Comparison of ENCODE assay signal across 11 mouse cellular contexts in the genomic region with DNA sequence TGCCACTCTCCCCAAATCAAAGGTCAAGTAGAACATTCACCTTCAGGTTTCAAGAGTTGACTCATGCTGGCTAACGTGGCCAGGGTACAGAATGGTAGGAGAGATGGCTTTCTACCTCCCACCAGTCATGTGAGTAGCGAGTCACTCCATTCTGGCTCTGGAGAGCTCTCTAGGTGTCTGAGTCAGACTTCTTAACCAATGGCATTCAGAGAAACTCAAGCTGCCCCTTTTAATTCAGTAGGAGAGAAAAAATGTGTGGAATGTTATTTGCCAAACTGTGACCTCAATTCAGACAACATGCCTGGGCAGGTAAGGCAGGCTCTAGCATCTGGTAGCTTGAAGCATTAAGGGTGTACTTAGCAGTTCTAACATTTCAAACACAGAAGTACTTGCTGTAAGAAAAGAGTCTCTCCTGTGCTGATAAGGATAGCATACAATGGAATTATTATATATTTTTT.
DNase-seq lines count a peak whose midpoint lies in the region; ATAC-seq lines count a peak whose summit lies in the region.
"Had no signal": no experiment of that assay in that cellular context is flagged by ENCODE, and none has a peak within 500 bp of the region (broad histone marks: within the 10 kb centered on the region; RNA-seq: fewer than 3 reads in every experiment).

No protein-coding gene starts in this region.

- H3K9ac ChIP-seq in limb, embryonic 13.5 days = no peak overlapping the region
- no peak overlapping the region for H3K9ac ChIP-seq in heart, embryonic 12.5 days
- H3K9ac ChIP-seq: heart, embryonic 15.5 days had no signal

- H3K4me3 ChIP-seq in limb, embryonic 13.5 days = no peak overlapping the region
- H3K4me3 ChIP-seq in heart, embryonic 12.5 days = no peak overlapping the region
- H3K4me3 ChIP-seq: heart, embryonic 15.5 days had no signal

- H3K27ac ChIP-seq in limb, embryonic 13.5 days = no peak overlapping the region
- no peak overlapping the region for H3K27ac ChIP-seq in heart, embryonic 12.5 days (ENCODE audit: poor library complexity, severe bottlenecking)
- H3K27ac ChIP-seq: heart, embryonic 15.5 days had no signal

- H3K4me2 ChIP-seq in limb, embryonic 13.5 days (replicated peaks) = no peak overlapping the region
- no peak overlapping the region for H3K4me2 ChIP-seq in heart, embryonic 12.5 days
- H3K4me2 ChIP-seq: heart, embryonic 15.5 days had no signal

- H3K27me3 ChIP-seq in limb, embryonic 13.5 days = no peaks in the 10 kb centered on the region
- H3K27me3 ChIP-seq in heart, embryonic 12.5 days (replicated peaks) = no peaks in the 10 kb centered on the region
- H3K27me3 ChIP-seq: heart, embryonic 15.5 days had no signal

- H3K9me3 ChIP-seq in limb, embryonic 13.5 days = no peaks in the 10 kb centered on the region
- no peaks in the 10 kb centered on the region for H3K9me3 ChIP-seq in heart, embryonic 12.5 days (replicated peaks)
- H3K9me3 ChIP-seq: heart, embryonic 15.5 days had no signal

- ATAC-seq in limb, embryonic 13.5 days (ENCODE audit: low FRiP score, low read depth) = peak; percentile 36; the same call in 1 of the 2 replicates
- ATAC-seq in megakaryocyte, adult 5-6 weeks (ENCODE audit: poor library complexity, severe bottlenecking) = no peak
- no peak for ATAC-seq in heart, embryonic 12.5 days (ENCODE audit: insufficient number of reproducible peaks, low FRiP score)
- ATAC-seq in erythroblast, adult 5-6 weeks (replicated peaks; ENCODE audit: low FRiP score, poor library complexity, severe bottlenecking) = no peak

- H3K36me3 ChIP-seq in limb, embryonic 13.5 days = no peaks in the 10 kb centered on the region
- no peaks in the 10 kb centered on the region for H3K36me3 ChIP-seq in heart, embryonic 12.5 days
- H3K36me3 ChIP-seq: heart, embryonic 15.5 days had no signal

- H3K4me1 ChIP-seq in limb, embryonic 13.5 days = no peaks in the 10 kb centered on the region
- peaks cover 13% of the 10 kb centered on the region; the same call in 1 of the 2 replicates for H3K4me1 ChIP-seq in heart, embryonic 12.5 days (replicated peaks)

- 35% methylated on average over 2 of the region's 2 CpGs for WGBS in limb, embryonic 13.5 days
- 37% methylated on average over 2 of the region's 2 CpGs for WGBS in heart, embryonic 12.5 days

- DNase-seq in urinary bladder, postnatal 14 days (ENCODE audit: low spot score) = peak; percentile 28
- DNase-seq in urinary bladder, postnatal 4 days (ENCODE audit: low spot score in 2 of 2) = no peak
- peak; percentile 85 for DNase-seq in fibroblast of lung, adult 2 months (ENCODE audit: low read depth)
- DNase-seq in right cerebral cortex, postnatal 10 days (ENCODE audit: low spot score in 2 of 2) = no peak
- DNase-seq: right cerebral cortex, postnatal 25 days; thymus, postnatal 4 days had no signal

Comparison
In these comparisons a context has a peak if more than half of its experiments do, and no peak if none do; other contexts are left out.
1. DNase-seq: peak in urinary bladder, postnatal 14 days (single experiment) and fibroblast of lung, adult 2 months (single experiment); none in urinary bladder, postnatal 4 days (0 of 2) and right cerebral cortex, postnatal 10 days (0 of 2).